Mouse (Mus musculus) stomach, postnatal 0 days (tissue): ENCODE measurements around the gene Dlk1. TPM values are rescaled to one million over a fixed set of nuclear protein-coding genes. Genes with fewer than 3 reads are reported as not detected.
"Not testable (repeated sequence)": the region's sequence is repeated elsewhere in the genome, so short reads cannot be mapped to it uniquely, and the experiment has no call there.

Experiments used
- ATAC-seq: fragments of 200-750 bp; cut with Nextera tagmentation; 2 replicates; pipeline ENCODE4 v1.8.0; 2017; ENCODE audit not compliant: low FRiP score, low TSS enrichment
- DNase-seq: peaks from one replicate; pipeline ENCODE4 v3.0.0-alpha.2; 2016; ENCODE audit warnings: low spot score
- H3K27ac ChIP-seq: fragments of 300-500 bp; sonication (generic); replicated peaks from 2 replicates; pipeline ENCODE4 v1.5.1; 2014; ENCODE audit warnings: mild to moderate bottlenecking, control low read depth
- H3K27me3 ChIP-seq: fragments of 300-500 bp; sonication (generic); 2 replicates; pipeline ENCODE4 v1.6.1; 2014; ENCODE audit warnings: low read length; ENCODE audit not compliant: control insufficient read depth, insufficient read depth
- H3K36me3 ChIP-seq: fragments of 300-500 bp; sonication (generic); 2 replicates; pipeline ENCODE4 v1.6.1; 2014; ENCODE audit warnings: low read length, mixed read lengths; ENCODE audit not compliant: control insufficient read depth, insufficient read depth
- H3K4me1 ChIP-seq: fragments of 300-500 bp; sonication (generic); replicated peaks from 2 replicates; pipeline ENCODE4 v1.6.1; 2014; ENCODE audit warnings: antibody characterized with exemption; ENCODE audit not compliant: control insufficient read depth, insufficient read depth
- H3K4me2 ChIP-seq: fragments of 300-500 bp; sonication (generic); replicated peaks from 2 replicates; pipeline ENCODE4 v1.6.1; 2014; ENCODE audit warnings: low read depth, mild to moderate bottlenecking, control low read depth, moderate library complexity
- H3K4me3 ChIP-seq: fragments of 300-500 bp; sonication (generic); 2 replicates; pipeline ENCODE4 v1.5.1; 2014; ENCODE audit warnings: low read depth, low read length, control low read depth
- H3K9ac ChIP-seq: fragments of 300-500 bp; sonication (generic); 2 replicates; pipeline ENCODE4 v1.6.1; 2014; ENCODE audit warnings: mild to moderate bottlenecking, low read length, control low read depth, mixed read lengths
- H3K9me3 ChIP-seq: fragments of 300-500 bp; sonication (generic); 2 replicates; pipeline ENCODE4 v1.6.1; 2016; ENCODE audit warnings: low read length; ENCODE audit not compliant: control insufficient read depth
- CTCF ChIP-seq: IDR thresholded peaks from 2 replicates; pipeline ENCODE4 v1.5.1; 2016; ENCODE audit warnings: antibody characterized with exemption, low read depth, mild to moderate bottlenecking, moderate library complexity
- EP300 ChIP-seq: optimal IDR thresholded peaks from 2 replicates; pipeline ENCODE3; 2016; ENCODE audit warnings: antibody characterized with exemption
- WGBS: fragments of 180-500 bp; shearing (Covaris S2); extraction: QIAGEN DNeasy Blood & Tissue Kit; methylation state at CpG from one replicate; pipeline ENCODE4 v1.1.7; 2014; 5-methylcytosine and 5-hydroxymethylcytosine counted together
- polyA plus RNA-seq: library from polyadenylated mRNA; unstranded; fragments of >200 nt; fragmentation: Nextera tagmentation; extraction: Ambion mirVana; gene quantifications from 2 replicates; pipeline ENCODE4 v1.2.1, GENCODE M21; 2015

Dlk1 gene
- polyA plus RNA-seq, 1 experiment from 2014 or later, result 187 TPM

GRCm38 (mm10) chr12:109458896-109459295, 6.3 kb downstream of the Dlk1 start:
- TF ChIP-seq CTCF, result no peak
- 29% methylated on average over 10 of the region's 10 CpGs for WGBS
- H3K4me3 ChIP-seq, result no peak overlapping the region
- H3K27me3 ChIP-seq, result no peaks in the 10 kb centered on the region
- H3K4me2 ChIP-seq, result no peak overlapping the region
- H3K4me1 ChIP-seq, result no peaks in the 10 kb centered on the region
- no peaks in the 10 kb centered on the region; the same call in 1 of the 2 replicates for H3K36me3 ChIP-seq
- no peak overlapping the region for H3K27ac ChIP-seq
- no peak overlapping the region for H3K9ac ChIP-seq
- ATAC-seq, result no peak
- no peaks in the 10 kb centered on the region for H3K9me3 ChIP-seq
- DNase-seq, result no peak

GRCm38 (mm10) chr12:109459481-109460401, 7.1 kb downstream of the Dlk1 start:
- no peaks in the 10 kb centered on the region for H3K27me3 ChIP-seq
- peak; percentile 45 for ATAC-seq
- no peaks in the 10 kb centered on the region; the same call in 1 of the 2 replicates for H3K36me3 ChIP-seq
- no peak overlapping the region for H3K9ac ChIP-seq
- no peaks in the 10 kb centered on the region for H3K4me1 ChIP-seq
- peak overlapping the region; percentile 23; the same call in 1 of the 2 replicates for H3K4me2 ChIP-seq
- no peak for DNase-seq
- TF ChIP-seq EP300, result no peak
- no peak for TF ChIP-seq CTCF
- no peak overlapping the region for H3K4me3 ChIP-seq
- H3K9me3 ChIP-seq, result no peaks in the 10 kb centered on the region
- 47% methylated on average over 49 of the region's 49 CpGs for WGBS
- H3K27ac ChIP-seq, result no peak overlapping the region

GRCm38 (mm10) chr12:109462594-109462993, 10.0 kb downstream of the Dlk1 start:
- no peak for ATAC-seq
- TF ChIP-seq EP300 (no peak), CTCF (no peak)
- 70% methylated on average over 10 of the region's 10 CpGs for WGBS

GRCm38 (mm10) chr12:109467417-109467816, 14.8 kb downstream of the Dlk1 start:
- not testable (repeated sequence) for H3K9ac ChIP-seq, H3K36me3 ChIP-seq, H3K27ac ChIP-seq, H3K9me3 ChIP-seq, H3K4me3 ChIP-seq, H3K27me3 ChIP-seq, DNase-seq, H3K4me2 ChIP-seq, H3K4me1 ChIP-seq, ATAC-seq
- 71% methylated on average over 4 of the region's 4 CpGs for WGBS

More at GRCm38 (mm10) chr12:109462594-109462993, 10.0 kb downstream of the Dlk1 start:
- Histone ChIP-seq H3K27me3 (no peaks in the 10 kb centered on the region), H3K9me3 (no peaks in the 10 kb centered on the region), H3K4me1 (no peaks in the 10 kb centered on the region), H3K36me3 (no peaks in the 10 kb centered on the region; the same call in 1 of the 2 replicates), H3K27ac (no peak overlapping the region), H3K9ac (no peak overlapping the region), H3K4me2 (no peak overlapping the region), H3K4me3 (no peak overlapping the region)
- DNase-seq, result no peak

DNA sequence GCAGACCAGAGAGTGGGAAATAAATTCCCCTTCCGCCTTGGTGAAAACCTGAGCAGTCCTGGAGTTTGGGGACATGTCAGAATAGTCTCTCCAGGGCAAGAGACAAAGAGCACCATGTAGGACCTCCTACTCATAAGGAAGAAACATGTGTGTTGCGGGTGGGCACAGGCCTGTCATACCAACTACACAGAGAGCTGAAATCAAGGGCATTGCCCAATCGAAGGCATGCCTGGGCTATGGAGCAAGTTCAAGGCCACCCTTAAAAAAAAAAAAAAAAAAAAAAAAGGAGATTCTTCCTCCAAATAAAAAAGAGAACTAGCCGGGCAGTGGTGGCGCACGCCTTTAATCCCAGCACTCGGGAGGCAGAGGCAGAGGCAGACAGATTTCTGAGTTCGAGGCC, 17.2 kb downstream of the Dlk1 start:
- H3K9ac ChIP-seq, result no peak overlapping the region
- no peaks in the 10 kb centered on the region for H3K9me3 ChIP-seq
- H3K27me3 ChIP-seq, result no peaks in the 10 kb centered on the region
- no peaks in the 10 kb centered on the region for H3K36me3 ChIP-seq
- no peak for DNase-seq
- H3K27ac ChIP-seq, result no peak overlapping the region
- TF ChIP-seq EP300 (no peak), CTCF (no peak)
- H3K4me2 ChIP-seq, result no peak overlapping the region
- H3K4me1 ChIP-seq, result no peaks in the 10 kb centered on the region
- 88% methylated on average over 8 of the region's 8 CpGs for whole genome bisulfite sequencing
- H3K4me3 ChIP-seq, result no peak overlapping the region
- no peak for ATAC-seq

DNA sequence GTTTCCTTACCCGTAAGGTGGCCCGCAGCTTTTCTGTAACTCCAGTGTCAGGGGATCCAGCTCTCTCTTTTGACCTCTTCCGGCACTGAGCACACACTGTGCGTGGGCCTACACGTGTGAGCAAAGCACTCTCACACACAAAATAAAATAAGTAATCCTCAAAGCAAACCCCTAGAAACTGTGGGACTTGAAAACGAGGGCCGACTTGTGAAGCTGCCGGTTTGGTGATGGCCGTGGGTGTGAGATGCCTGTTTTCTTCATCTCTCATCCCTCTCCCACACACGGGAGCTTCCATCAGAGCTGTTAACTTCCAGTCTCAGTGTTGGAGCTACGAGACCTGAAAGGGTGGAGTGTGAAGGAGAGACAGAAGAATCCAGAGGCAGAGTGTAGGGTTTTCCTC, 20.0 kb downstream of the Dlk1 start:
- ATAC-seq, result no peak
- no peak for DNase-seq

More for the DNA sequence above, 20.0 kb downstream of the Dlk1 start:
- Histone ChIP-seq H3K4me1 (no peaks in the 10 kb centered on the region), H3K36me3 (no peaks in the 10 kb centered on the region), H3K27me3 (no peaks in the 10 kb centered on the region), H3K27ac (no peak overlapping the region), H3K4me2 (no peak overlapping the region), H3K4me3 (no peak overlapping the region), H3K9me3 (no peaks in the 10 kb centered on the region), H3K9ac (no peak overlapping the region)
- TF ChIP-seq CTCF, result no peak
- no peak for TF ChIP-seq EP300
- WGBS, result 85% methylated on average over 11 of the region's 11 CpGs
